Mouse (Mus musculus) heart, adult 2 months (tissue): ENCODE measurements at regions not wholly inside any gene's neighbourhood (a gene's known extent, or its start where the extent isn't known, plus 50 kb on each side); places are given as distances from the start of the nearest gene placed in this dataset.

ENCODE experiments used
- CTCF ChIP-seq: fragments of 200-600 bp; IDR thresholded peaks from 2 replicates; pipeline ENCODE4 v1.8.1; 2022; ENCODE audit warnings: antibody characterized with exemption, mild to moderate bottlenecking, moderate library complexity
- EP300 ChIP-seq: fragments of 200-500 bp; IDR thresholded peaks from 2 replicates; pipeline ENCODE4 v1.6.1; 2011; ENCODE audit warnings: low read depth, low read length, control low read depth; ENCODE audit not compliant: insufficient read depth
- POLR2A ChIP-seq: fragments of 200-500 bp; IDR thresholded peaks from 2 replicates; pipeline ENCODE4 v1.6.1; 2011; ENCODE audit warnings: mild to moderate bottlenecking, low read depth, low read length, control low read depth; ENCODE audit not compliant: insufficient read depth

GRCm38 (mm10) chr5:64508565-64508964 is 294.6 kb upstream of the Klf3 start:
- TF ChIP-seq POLR2A, result no peak
- TF ChIP-seq EP300, result no peak
- TF ChIP-seq CTCF, result no peak
